Mouse (Mus musculus) kidney, adult 9 months (tissue): ENCODE measurements around the gene Mapk8ip1.

Experiments used
- DNase-seq: peaks from one replicate; pipeline ENCODE4 v3.0.0; 2022

Gene Mapk8ip1

DNA sequence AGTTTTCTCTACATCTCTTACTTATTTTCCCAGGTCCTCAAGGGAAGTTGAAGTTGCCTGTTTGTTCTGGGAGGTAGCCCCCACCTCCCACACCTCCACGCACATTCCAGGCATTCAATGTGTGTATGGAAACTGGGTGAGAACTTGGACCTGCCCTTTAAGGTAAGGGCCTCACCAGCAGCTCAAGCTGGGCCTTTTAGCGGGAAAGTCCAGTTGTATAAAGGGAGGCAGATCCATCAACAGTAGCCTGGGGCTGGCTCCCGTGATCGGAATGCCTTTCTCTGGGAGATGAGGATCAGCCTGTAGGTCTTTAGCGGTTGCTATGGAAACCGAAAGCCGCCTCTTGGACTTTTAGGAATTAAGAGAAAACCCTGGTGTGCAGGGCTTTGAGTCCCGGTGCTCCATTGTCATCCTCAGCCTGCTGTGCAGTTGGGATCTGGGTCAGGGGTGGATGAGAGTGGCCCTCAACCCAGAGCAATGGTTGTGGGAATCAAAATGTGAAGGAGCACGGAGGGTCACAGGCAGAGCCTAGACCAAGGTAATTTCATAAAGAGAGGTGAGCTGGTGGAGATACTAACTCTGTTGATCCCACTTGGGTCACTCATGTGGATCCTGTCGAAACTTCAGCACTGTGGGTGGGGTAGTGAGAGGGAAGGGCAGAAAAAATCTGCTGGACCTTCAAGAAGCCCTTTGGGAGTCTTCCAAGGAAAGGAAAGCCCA lies 28.9 kb downstream of the Mapk8ip1 start:
- DNase-seq: no peak

DNA sequence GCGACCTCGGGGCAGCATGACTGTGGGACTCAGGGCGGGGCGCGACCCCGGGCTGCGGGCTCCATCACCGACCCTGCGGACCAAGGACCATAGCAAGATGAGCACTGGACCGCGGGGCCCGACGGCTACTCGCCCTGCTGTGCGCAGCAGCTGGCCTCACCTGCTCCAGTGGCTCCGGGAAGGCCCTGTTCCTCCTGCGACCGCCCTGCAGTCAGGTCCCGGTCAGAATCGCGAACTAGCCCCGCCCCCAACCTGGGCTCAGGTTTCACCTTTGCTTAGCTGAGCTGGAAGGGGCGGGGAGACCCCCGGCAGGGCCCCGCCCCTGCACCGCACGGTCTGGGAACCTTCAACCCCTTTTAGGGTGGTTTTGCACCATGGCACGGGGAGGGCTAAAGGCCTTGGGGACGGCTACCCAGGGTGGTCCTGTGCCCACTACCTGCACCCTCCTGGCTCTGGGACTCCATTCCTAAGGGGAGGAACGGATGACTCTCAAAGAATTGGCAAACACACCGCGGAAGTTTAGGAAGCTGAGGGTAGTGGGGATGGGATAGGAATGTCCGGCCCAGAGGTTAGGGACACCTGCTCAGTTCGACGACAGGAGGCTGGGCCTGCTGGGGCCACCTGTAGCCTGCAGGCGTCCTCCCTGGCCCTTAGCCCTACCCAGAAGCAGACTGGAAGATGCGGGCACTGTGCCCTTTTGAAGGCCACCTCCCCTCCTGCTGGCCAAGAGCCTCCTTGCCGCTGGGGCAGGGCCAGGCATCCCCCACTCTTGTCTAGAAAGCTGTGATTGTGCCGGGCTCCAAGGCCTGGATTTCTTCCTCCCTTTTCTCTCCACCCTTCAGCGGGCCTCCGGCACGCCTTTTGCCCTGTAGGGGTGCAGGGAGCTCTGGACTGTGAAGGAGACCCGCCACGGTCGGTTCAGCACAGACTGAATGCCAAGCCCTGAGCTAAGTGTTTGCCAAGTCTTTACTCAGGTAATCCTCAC lies 29.9 kb downstream of the Mapk8ip1 start:
- peak; percentile 97 for DNase-seq

DNA sequence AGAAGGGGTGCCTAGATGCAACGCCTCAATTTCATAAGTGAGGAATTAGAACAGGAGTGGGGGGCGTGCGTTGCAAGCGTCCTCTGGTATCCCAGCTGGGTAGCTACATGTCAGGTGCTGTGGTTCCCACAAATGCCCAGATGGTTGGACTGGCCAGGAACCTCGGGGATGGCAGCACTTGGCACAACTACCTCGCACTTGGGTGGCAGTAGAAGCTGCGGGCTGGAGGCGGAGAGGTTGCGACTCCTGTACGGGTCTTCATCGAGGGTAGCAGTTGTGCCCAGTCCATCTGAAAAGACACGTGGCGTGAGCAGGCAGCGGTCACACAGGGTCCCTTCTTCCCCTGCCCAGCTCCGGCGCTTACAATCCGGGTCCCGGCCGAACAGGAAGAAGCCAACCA lies 30.7 kb downstream of the Mapk8ip1 start:
- no peak for DNase-seq

DNA sequence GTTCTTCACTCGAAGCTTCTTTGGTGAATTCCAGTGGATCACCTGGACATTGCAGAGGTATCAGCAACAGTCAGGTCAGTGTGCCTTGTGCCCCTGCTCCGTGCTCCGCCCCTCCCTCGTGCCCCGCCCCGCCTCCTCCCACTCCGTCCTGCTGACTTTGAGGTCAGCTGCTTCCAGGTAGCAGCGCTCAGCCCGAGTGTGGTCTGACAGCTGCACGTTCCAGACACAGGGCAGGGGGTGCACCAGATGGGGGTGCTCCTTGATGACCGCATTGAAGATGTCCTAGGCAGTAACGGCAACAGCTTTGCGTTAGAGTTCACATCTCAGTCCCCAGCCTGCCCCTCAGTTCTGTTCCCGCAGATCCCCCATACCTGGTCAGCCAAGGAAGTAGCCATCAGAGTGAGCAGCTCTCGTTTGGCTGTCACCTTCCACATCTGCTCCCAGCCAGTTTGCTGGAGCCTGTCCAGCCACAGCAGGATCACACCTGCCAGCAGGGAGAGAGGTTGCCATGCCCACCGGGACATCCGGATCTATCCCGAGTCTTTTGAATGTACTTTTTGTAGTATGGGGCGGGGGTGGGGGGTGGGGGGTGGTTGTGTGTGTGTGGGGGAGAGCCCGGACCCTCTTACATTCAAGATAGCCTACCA lies 33.6 kb downstream of the Mapk8ip1 start:
- DNase-seq: no peak

DNA sequence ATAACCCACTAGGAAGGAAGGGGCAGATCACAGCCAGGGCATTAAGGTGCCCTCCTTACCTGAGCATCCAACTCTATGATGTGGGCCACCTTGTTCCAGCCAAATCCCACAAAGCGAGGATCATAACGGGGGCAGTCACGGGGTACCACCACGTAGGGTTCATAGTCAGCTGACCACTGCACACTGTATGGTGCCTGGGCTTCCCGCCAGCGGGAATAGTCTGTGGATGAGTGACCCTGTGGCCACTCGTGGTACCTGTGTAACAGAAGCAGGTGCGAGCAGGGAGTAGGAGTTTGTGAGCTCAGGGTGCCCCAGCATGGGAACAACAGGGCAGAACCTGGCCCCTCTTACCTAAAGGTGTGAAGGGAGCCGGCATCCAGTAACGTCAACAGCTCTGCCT lies 35.5 kb downstream of the Mapk8ip1 start:
- DNase-seq: no peak

DNA sequence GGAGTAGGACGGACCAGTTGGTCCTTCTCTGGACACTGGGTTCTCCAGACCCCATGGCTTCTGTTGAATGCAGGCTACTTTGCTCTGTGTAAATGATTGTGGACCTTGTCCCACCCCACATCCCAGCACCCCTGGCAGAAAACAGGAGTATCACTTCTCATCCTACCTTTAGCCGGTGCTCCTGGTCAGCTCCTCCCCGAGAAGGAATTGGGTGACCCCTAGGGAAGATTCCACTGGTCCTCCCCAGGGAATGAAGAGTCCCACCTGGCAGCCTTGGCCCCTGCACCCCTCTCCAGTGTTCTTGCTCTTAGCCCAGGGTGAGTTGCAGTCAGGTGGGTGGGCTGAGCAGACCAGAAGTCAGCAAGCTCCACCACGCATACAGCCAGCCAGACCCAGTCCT lies 37.0 kb downstream of the Mapk8ip1 start:
- no peak for DNase-seq

DNA sequence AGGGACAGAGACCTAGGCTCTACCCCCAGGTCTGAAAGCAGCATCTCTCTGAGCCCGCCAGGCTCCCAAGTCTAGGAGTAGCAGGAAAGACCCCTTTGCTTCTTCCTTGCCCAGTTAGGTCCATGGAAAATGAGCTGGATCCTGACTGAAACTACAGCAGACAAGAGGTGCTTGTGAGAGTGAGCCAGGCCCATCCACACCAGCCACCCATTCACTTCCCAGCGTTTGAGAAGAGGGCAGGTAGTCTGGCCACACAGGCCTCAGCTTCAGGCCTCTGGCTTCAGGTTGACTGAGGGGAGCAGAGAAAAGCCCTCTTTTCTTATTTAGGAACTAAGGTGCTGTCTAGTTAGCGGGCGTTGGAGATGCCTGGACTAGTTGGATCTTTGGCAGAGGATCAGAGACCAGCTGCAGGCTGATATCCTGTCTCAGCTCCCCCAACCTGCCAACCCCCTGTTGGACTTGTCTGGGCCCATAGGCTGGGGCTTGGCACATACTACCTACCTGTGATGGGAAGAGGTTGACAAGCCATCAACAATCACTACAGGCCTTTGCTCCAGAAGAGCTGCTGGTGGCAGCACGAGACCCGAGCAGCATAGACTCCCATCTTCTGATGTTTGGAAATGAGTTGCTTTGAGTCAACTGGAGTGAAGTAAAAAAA lies 38.4 kb downstream of the Mapk8ip1 start:
- no peak for DNase-seq

DNA sequence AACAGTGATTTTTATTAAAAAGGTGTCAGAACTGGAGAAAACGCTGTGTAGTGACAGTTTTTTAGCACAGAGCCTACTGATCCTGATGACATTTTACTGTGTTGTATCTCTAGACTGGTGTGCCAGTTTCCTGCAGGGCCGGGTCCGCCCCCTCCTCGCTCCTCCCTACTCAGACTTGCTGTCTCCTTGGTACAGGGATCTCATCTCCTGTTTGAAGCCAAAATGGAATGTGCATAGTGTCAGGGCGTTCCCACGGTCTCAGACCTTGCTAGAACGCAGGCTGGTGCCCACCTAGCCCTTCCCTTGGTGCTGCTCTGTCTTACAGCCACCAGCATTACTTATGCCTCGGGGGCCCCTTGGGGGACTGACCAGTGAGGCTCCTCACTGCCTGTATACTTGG lies 39.3 kb downstream of the Mapk8ip1 start:
- DNase-seq: no peak

DNA sequence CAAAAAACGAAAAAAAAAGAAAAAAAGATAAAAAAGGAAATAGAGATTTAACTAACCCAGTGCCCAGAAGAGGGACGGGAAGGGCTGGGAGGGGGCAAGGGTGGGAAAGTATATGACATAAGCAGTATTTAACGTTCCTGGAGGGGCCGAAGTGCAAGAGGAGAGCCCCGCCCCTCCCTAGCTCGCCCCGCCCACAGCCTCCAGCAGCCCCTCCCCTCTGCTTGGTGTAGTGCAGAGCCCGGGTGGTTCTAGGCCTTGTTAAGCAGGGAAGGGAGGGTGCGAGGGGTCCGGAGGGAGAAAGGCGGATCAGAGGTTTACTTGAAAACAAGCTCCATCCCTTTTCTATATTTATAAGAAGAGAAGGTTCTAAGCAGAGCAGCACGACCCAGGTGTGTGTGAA lies 40.2 kb downstream of the Mapk8ip1 start:
- no peak for DNase-seq

DNA sequence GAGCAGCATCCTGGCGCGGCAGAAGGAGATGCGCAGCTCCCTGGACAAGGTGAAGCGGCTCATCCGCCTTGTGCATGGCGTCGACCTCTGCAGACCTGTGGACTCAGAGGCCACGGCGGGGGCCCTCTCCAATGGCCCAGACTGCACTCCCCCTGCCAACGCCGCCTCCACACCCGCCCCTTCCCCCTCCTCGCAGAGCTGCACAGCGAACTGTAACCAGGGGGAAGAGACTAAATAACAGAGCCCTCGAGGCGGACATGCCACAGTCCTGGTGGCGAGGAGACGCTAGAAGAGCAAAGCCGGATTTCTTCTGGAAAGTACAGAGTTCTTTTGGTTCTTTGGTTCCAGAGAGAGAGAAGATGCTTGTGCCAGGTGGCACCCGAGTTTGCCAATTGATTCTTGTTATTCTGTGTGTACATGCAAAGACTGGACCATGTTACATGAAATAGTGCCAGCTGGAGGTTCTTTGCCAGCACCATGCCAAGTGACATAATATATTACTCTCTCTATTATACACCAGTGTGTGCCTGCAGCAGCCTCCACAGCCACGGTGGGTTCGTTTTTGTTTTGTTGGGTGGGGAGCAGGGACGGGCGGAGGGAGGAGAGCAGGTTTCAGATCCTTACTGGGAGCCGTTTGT lies 40.8 kb downstream of the Mapk8ip1 start:
- no peak for DNase-seq

DNA sequence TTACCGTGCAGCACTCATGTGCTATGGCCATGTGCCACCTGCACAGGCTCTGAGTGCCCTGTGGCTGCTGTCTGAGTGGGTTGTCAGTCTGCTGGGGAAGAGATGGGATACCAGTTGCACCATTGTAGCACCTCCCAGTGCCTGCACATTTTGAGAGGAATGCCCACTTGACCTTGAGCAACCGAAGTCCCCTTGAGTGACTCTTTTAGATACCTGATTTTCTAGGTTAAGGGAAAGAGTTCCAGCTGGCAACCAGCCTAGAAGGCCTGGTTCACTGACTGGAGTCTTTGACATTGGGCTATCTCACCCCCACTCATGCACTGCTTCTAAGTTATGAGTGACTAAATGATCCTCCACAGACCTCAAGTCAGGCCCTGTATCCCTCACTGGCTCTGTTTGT lies 41.8 kb downstream of the Mapk8ip1 start:
- DNase-seq: peak; percentile 84

DNA sequence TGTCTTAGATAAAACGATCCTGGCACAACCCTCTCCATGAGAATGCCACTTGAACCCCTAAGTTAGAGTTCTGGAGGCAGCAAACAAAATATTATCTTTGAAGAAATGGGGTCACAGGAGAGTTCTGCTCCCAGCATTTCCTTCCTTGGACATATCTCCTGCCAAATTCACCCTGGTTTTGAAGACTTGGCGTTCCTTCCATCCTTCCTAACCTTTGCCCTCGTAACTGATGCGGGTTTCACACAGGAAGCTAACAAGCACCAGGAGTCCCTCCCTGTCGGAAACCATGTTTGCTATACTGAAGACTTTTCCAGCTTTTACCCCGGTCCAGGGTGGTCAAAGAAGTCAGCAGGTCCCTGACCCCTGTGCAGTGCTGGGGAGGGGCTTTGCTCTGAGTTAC lies 46.8 kb downstream of the Mapk8ip1 start:
- peak; percentile 56 for DNase-seq

DNA sequence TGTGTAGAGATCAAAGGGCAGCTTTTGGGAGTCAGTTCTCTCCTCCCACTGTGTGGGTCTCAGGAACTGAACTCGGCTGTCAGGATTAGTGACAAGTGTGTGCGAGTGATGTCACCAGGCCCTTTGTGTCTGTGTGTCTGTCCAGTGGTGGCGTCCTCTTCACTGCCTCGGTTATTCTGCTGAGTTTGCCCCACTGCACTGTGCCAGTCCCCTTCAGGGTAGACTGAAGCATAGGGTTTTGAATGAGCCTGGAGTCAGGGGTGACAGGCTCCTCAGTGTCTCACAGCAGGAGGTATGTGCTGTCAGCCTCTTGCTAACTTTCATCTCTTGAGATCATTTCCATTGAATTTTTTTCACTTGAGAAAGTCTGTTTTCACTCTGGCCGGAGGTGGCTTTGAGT lies 47.7 kb downstream of the Mapk8ip1 start:
- no peak for DNase-seq

DNA sequence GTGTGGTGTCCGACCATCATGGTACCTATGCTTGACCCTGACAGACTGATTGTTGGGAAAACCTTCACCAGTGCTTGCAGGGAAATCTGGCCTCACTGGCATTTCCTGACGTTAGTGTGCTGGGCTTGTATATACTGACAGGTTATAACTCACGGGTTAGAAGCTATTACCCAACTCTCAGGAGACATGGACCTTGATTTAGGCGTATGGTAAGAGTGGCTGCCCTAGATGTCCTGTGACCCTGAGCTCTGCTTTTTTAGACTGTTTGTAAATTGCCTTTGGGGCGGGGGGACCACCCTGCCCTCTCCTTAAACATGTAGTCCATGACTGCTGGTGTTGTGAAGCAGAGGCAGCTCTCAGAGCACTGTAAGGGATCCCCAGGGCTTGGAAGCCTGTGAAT lies 50.4 kb downstream of the Mapk8ip1 start:
- no peak for DNase-seq

DNA sequence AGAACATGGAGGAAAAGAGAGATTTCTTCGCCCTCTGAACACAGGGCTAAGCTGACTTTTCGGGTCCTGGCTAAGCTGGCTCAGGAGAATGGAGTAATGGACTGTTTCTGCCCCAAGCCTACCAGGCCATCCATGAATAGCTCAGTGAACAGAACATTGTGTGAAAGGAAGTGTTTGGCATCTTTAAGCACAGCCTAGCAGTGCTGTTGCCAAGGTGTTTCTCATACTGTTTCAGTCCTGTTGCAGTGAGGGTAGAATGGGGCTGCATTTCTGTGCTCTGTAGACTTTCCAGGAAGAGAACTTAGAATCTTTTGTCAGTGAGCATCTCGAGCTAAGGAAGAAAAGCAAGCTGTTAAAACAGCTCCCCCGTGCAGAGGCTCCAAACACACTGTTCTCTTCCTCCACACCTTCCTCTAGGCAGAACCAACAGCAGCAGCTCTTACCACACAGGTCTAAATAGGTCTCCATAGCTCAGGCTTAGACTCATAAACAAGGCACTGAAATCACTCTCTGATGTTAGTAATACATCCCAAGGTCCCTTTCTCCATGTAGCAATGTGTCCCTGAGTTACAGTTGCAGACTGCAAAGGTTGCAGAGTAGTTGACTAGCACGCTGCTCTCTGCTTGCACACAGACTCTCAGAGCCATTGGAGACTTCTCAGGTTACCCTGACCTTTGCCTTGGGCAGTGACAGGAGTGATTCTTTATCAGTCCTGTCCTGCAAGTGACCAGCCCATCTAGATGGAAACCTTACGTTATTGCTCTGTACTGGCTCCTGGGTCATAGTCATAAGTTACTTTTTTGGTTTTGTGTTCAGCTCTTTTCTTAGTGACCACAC lies 51.3 kb downstream of the Mapk8ip1 start:
- DNase-seq: no peak

DNA sequence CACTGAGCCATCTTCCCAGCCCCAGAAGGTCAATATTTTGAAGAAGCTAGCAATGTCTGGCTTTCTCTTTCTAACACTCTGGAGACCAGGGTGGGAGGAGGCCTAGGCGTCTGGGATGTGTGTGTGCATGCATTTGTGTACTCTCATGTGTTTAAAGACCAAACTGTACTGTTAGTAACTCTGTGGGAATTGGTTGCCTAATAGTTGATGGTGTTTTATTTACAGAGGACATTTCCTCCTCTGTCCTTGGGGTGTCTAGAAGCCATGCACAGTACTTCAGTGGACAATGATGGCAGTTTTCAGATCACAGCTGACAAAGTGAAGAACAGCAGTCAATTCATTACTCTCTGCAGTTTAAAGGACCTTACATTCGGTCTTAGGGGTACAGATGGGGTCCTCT lies 53.9 kb downstream of the Mapk8ip1 start:
- no peak for DNase-seq

DNA sequence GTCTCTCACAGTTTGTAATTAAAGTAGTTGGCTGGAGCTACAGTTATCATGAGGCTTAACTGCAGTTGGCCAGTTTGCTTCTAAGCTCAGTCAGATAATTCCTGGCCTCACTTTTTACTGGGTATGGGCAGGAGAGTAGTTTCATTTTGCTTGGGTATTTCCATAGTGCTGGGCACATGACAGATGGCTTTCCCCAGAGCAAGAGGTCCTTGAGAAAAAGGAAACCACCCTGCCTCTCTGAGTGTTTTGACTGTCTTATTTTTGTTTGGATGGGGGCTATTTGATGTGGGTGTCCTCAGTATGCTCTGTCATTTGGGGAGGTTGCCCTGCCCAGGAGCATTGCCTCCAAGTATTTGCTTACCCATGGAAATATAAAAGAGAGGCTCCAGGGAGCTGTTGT lies 58.6 kb downstream of the Mapk8ip1 start:
- DNase-seq: no peak
